Mouse (Mus musculus) heart, embryonic 12.5 days (tissue): ENCODE measurements around the gene Gm45837. TPM values are rescaled to one million over a fixed set of nuclear protein-coding genes. Genes with fewer than 3 reads are reported as not detected.
A peak's percentile ranks its signal among the peaks of the same experiment; 100 is the strongest.

Experiments used
- ATAC-seq: fragments of 200-750 bp; cut with Nextera tagmentation; 2 replicates; pipeline ENCODE4 v1.8.0; 2017; ENCODE audit warnings: moderate TSS enrichment, moderate library complexity; ENCODE audit not compliant: insufficient number of reproducible peaks, low FRiP score
- H3K27ac ChIP-seq: fragments of 300-500 bp; sonication (generic); 2 replicates; pipeline ENCODE4 v1.5.1; 2016; ENCODE audit warnings: mild to moderate bottlenecking, moderate library complexity; ENCODE audit not compliant: poor library complexity, severe bottlenecking
- H3K27me3 ChIP-seq: fragments of 300-500 bp; sonication (generic); replicated peaks from 2 replicates; pipeline ENCODE4 v1.6.1; 2016; ENCODE audit warnings: mild to moderate bottlenecking, moderate library complexity
- H3K36me3 ChIP-seq: fragments of 300-500 bp; sonication (generic); 2 replicates; pipeline ENCODE4 v1.6.1; 2016; ENCODE audit warnings: mild to moderate bottlenecking, moderate library complexity
- H3K4me1 ChIP-seq: fragments of 300-500 bp; sonication (generic); replicated peaks from 2 replicates; pipeline ENCODE4 v1.6.1; 2016; ENCODE audit warnings: mild to moderate bottlenecking
- H3K4me2 ChIP-seq: fragments of 300-500 bp; sonication (generic); 2 replicates; pipeline ENCODE4 v1.6.1; 2016; ENCODE audit warnings: mild to moderate bottlenecking, moderate library complexity
- H3K4me3 ChIP-seq: fragments of 300-500 bp; sonication (generic); 2 replicates; pipeline ENCODE4 v1.5.1; 2016; ENCODE audit warnings: mild to moderate bottlenecking
- H3K9ac ChIP-seq: fragments of 300-500 bp; sonication (generic); 2 replicates; pipeline ENCODE4 v1.6.1; 2016; ENCODE audit warnings: mild to moderate bottlenecking, moderate library complexity
- H3K9me3 ChIP-seq: fragments of 300-500 bp; sonication (generic); replicated peaks from 2 replicates; pipeline ENCODE4 v1.6.1; 2016; ENCODE audit warnings: mild to moderate bottlenecking, moderate library complexity
- WGBS: fragments of 180-500 bp; shearing (Covaris S2); methylation state at CpG from one replicate; pipeline ENCODE4 v1.1.7; 2016; 5-methylcytosine and 5-hydroxymethylcytosine counted together
- polyA plus RNA-seq: library from polyadenylated mRNA; unstranded; fragments of >200 nt; fragmentation: Nextera tagmentation; extraction: Ambion mirVana; gene quantifications from 2 replicates; pipeline ENCODE4 v1.2.1, GENCODE M21; 2016

Gm45837 gene
- polyA plus RNA-seq, 1 experiment from 2014 or later: 0.74 TPM

- ATAC-seq: no peak
- H3K9me3 ChIP-seq: no peaks in the 10 kb centered on the region
- H3K9ac ChIP-seq: no peak overlapping the region
- H3K4me1 ChIP-seq: peaks cover 15% of the 10 kb centered on the region
- H3K27ac ChIP-seq: no peak overlapping the region
- H3K4me2 ChIP-seq: no peak overlapping the region
- no peak overlapping the region for H3K4me3 ChIP-seq
- H3K36me3 ChIP-seq: no peaks in the 10 kb centered on the region
- WGBS: 75% methylated on average over 5 of the region's 5 CpGs
- H3K27me3 ChIP-seq: peaks cover 75% of the 10 kb centered on the region
Measured at GRCm38 (mm10) chr7:101457283-101457682, 46.6 kb downstream of the Gm45837 start.

DNA sequence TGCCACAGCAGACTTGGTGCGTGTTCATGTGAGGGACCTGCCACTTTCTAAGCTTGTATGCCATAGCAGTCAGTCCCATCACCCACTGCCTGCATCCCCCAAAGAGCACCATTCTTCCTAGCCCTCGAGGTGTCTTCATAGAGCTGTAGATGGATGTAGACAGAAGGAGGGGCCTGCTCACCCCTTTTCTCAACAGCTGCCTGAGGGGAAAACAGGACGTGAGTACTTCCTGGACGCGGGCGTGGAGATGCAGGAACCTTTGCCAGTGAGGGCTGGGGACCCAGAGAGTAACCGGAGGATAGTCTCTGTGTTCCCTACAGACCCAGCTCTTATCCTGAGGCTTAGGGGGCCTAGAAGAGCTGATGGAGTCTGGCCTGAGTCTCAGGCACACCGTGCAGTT lies 47.1 kb downstream of the Gm45837 start:
- no peak for ATAC-seq
- Histone ChIP-seq H3K4me2 (no peak overlapping the region), H3K9me3 (no peaks in the 10 kb centered on the region), H3K4me3 (no peak overlapping the region), H3K36me3 (no peaks in the 10 kb centered on the region), H3K4me1 (peaks cover 15% of the 10 kb centered on the region), H3K27me3 (peaks cover 71% of the 10 kb centered on the region), H3K27ac (no peak overlapping the region), H3K9ac (no peak overlapping the region)
- 45% methylated on average over 8 of the region's 8 CpGs for WGBS

DNA sequence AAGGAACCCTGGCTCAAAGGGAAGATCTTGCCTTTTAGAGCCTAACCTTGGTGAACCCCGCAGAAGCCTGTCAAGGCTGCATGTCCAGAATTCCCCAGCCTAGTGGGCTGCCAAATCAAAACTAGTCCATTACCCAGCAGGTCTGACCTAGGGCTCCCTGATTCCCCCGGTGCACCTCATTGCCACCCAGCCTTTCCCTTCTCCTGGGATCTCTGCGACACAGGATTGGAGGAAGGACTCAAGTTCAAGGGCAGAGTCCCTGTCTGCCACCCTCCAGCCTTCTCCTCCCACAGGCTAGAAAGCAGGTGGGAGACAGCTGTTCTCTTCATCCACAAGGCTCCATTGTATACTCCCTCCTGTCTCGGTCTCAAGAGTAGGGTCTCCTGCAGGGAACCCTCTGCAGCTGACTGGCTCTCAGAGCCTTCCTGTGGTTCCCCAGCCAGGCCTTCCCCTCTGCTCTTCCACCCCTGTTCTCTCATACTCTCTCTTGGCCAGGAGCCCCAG lies 47.6 kb downstream of the Gm45837 start:
- Histone ChIP-seq H3K4me2 (no peak overlapping the region), H3K36me3 (no peaks in the 10 kb centered on the region), H3K27me3 (peaks cover 66% of the 10 kb centered on the region), H3K4me1 (peaks cover 15% of the 10 kb centered on the region), H3K9me3 (no peaks in the 10 kb centered on the region), H3K4me3 (no peak overlapping the region), H3K9ac (no peak overlapping the region; the same call in 1 of the 2 replicates), H3K27ac (no peak overlapping the region)
- no peak for ATAC-seq
- 63% methylated on average over 4 of the region's 4 CpGs for WGBS

DNA sequence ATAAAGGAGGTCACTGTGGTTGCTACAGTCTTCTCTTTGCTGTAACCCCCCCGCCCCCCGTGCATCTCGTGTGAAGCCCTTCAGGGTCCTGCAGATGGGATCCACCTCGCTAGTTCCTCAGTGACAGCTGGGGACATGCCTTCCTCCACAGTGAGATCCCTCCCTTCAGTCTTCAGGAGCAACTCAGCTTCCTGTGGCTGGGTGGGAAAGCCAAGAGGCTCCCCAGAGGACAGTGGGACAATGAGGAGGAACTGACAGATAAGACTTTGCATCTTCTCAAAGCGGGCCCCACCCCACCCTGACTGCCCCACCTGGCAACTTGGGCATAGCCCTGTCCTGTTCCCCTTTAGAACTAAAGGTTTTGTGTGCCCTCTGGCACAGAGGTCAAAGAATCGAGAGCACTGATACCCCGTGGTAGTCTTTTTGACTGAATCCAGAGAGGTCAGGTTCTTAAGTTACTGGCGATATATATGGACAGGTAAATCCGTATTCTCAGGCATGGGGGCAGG lies 48.7 kb downstream of the Gm45837 start:
- no peak overlapping the region for H3K4me2 ChIP-seq
- ATAC-seq: no peak
- no peaks in the 10 kb centered on the region for H3K9me3 ChIP-seq
- H3K4me3 ChIP-seq: no peak overlapping the region
- H3K36me3 ChIP-seq: no peaks in the 10 kb centered on the region
- no peak overlapping the region for H3K27ac ChIP-seq
- peaks cover 56% of the 10 kb centered on the region for H3K27me3 ChIP-seq
- no peak overlapping the region for H3K9ac ChIP-seq
- WGBS: 74% methylated on average over 9 of the region's 9 CpGs
- H3K4me1 ChIP-seq: peaks cover 20% of the 10 kb centered on the region

DNA sequence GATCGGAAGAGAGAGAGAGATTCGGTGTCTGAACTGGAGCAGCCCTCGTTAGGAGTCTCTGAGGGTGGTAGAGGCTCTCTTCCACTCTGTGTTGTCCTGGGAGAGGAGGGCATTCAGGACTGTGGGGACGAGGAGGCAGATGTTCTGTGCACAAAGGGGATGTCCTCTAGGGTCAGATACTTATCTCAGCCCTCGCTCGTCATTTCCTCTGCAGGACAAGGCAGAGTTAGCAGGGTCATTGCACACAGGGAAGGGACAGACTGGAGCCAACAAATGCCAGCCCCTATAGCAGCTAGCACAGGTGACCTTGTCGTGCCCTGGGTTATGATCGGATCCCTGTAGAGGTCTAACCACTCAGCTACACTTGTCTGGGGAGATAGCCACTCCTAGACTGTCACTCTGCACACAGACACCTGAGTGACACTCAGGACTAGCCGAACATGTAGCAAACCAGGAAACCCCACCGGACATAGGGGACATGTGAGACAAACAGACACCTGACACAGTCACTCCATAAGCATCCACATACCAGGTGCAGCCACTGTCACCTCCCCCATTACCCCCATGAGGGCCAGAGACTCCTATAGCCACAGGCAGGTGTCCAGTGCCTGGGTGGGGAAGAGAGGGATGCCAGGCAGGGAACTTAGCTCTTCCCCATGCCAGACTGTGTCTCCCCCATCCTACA lies 49.4 kb downstream of the Gm45837 start:
- Histone ChIP-seq H3K27me3 (peaks cover 49% of the 10 kb centered on the region), H3K36me3 (no peaks in the 10 kb centered on the region), H3K9me3 (no peaks in the 10 kb centered on the region), H3K4me3 (no peak overlapping the region), H3K9ac (no peak overlapping the region), H3K27ac (no peak overlapping the region), H3K4me2 (no peak overlapping the region), H3K4me1 (peaks cover 25% of the 10 kb centered on the region)
- no peak for ATAC-seq
- WGBS: 43% methylated on average over 10 of the region's 10 CpGs

DNA sequence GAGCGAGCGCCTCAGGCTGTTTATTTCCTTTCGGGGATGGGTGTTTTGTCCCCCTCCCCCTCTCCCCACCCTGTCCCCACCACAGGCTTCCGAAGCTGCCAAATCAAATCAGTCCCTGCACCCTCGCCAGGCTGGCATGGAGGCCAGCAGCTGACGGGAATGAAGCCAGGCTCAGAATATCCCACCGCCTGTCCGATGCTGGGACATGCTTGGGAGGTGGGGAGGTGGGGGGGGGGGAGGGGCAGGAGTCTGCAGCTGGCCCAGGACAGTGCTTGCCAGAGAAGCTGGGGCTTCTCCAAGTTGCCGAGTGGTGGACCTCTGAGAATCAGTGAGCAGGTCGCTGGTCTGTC lies 49.9 kb downstream of the Gm45837 start:
- Histone ChIP-seq H3K27ac (no peak overlapping the region), H3K9ac (no peak overlapping the region)
- 40% methylated on average over 10 of the region's 10 CpGs for WGBS

DNA sequence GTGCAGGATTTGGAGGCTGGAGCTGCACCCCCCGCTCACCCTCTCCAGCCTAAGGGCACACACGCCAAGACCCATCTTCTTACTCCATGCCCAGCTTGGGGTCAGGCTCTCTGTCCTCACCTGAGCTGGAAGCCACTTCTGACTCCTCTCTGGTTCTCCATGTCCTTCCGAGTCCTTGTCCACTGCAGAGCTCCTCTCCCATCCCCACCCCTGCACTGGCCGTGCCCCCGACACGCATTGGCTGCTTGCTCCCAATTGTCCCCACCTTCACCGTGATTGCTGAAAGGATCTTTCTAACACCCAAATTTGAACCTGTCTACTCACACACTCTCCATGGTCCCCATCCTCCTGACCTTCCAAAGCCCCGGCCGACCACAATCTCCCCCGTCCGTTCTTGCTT lies 50.9 kb downstream of the Gm45837 start:
- no peaks in the 10 kb centered on the region for H3K9me3 ChIP-seq
- H3K4me2 ChIP-seq: no peak overlapping the region
- H3K4me1 ChIP-seq: peaks cover 40% of the 10 kb centered on the region
- no peaks in the 10 kb centered on the region for H3K36me3 ChIP-seq
- 65% methylated on average over 11 of the region's 11 CpGs for WGBS
- no peak overlapping the region for H3K27ac ChIP-seq
- peaks cover 35% of the 10 kb centered on the region for H3K27me3 ChIP-seq
- H3K4me3 ChIP-seq: no peak overlapping the region
- ATAC-seq: no peak
- no peak overlapping the region for H3K9ac ChIP-seq

More for the DNA sequence above, 49.9 kb downstream of the Gm45837 start:
- Histone ChIP-seq H3K27me3 (peaks cover 44% of the 10 kb centered on the region), H3K9me3 (no peaks in the 10 kb centered on the region), H3K4me2 (no peak overlapping the region), H3K4me3 (no peak overlapping the region), H3K4me1 (peaks cover 30% of the 10 kb centered on the region), H3K36me3 (no peaks in the 10 kb centered on the region)
- ATAC-seq: no peak

- Histone ChIP-seq H3K9ac (no peak overlapping the region), H3K4me1 (peaks cover 47% of the 10 kb centered on the region), H3K36me3 (no peaks in the 10 kb centered on the region), H3K27ac (no peak overlapping the region), H3K27me3 (peaks cover 28% of the 10 kb centered on the region), H3K4me3 (no peak overlapping the region), H3K9me3 (no peaks in the 10 kb centered on the region), H3K4me2 (no peak overlapping the region)
- 76% methylated on average over 14 of the region's 14 CpGs for WGBS
- ATAC-seq: no peak
Measured at GRCm38 (mm10) chr7:101462327-101463068, 51.8 kb downstream of the Gm45837 start.

GRCm38 (mm10) chr7:101463665-101464271 lies 53.1 kb downstream of the Gm45837 start:
- H3K9me3 ChIP-seq: no peaks in the 10 kb centered on the region
- H3K9ac ChIP-seq: no peak overlapping the region
- H3K4me3 ChIP-seq: no peak overlapping the region
- 55% methylated on average over 11 of the region's 11 CpGs for WGBS
- H3K4me2 ChIP-seq: no peak overlapping the region
- H3K36me3 ChIP-seq: no peaks in the 10 kb centered on the region
- ATAC-seq: no peak
- peaks cover 19% of the 10 kb centered on the region; the same call in 1 of the 2 replicates for H3K27me3 ChIP-seq
- H3K4me1 ChIP-seq: peaks cover 44% of the 10 kb centered on the region
- no peak overlapping the region for H3K27ac ChIP-seq

DNA sequence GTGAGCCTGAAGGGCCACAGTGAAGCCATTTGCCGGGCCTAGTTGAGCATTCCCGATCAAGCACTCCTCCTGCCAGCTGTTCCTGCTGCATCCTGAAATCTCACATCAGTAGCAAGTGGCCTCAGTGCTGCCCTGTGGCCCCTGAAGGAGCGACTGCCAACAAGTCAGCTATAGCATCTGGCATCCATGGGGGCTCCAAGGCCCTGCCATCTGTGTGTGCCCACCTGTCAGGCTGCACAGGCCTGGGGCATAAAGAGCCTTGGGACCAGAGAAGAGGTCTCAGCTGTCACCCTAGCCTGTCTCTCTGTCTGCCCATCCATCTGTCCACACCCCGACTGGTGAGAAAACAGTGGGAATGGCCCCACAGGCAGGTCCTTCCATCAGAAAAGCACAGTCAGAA lies 54.2 kb downstream of the Gm45837 start:
- Histone ChIP-seq H3K36me3 (no peaks in the 10 kb centered on the region), H3K4me1 (peaks cover 47% of the 10 kb centered on the region), H3K9me3 (no peaks in the 10 kb centered on the region), H3K27ac (no peak overlapping the region), H3K4me3 (no peak overlapping the region), H3K9ac (no peak overlapping the region), H3K27me3 (0 out of 2 replicates have a peak, but pooled peaks cover 12% of the 10 kb centered on the region), H3K4me2 (no peak overlapping the region; the same call in 1 of the 2 replicates)
- 36% methylated on average over 4 of the region's 4 CpGs for WGBS
- ATAC-seq: no peak

DNA sequence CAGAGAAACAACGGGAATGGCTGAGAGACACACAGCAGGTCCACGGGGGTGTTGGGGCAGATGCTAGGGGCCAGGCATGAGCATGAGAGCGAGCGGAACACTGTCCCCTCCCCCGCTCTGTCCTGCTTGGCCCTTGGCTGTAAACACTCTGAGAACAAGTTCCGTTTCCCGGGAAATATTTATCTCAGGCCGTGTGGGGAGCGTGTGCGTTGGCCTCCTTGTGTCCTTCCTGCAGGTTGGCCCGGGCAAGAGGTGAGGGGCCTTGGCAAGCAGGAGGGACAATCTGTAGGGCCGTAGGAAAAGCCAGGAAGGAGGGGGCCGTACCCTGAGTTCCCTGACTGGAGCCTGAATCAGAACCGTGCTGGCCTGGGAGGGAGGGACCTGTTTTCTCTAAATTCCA lies 54.7 kb downstream of the Gm45837 start:
- Histone ChIP-seq H3K4me2 (no peak overlapping the region; the same call in 1 of the 2 replicates), H3K9me3 (no peaks in the 10 kb centered on the region), H3K27ac (peak overlapping the region; percentile 41; the same call in 1 of the 2 replicates), H3K9ac (no peak overlapping the region), H3K4me1 (peaks cover 42% of the 10 kb centered on the region), H3K27me3 (0 out of 2 replicates have a peak, but pooled peaks cover 12% of the 10 kb centered on the region), H3K36me3 (no peaks in the 10 kb centered on the region), H3K4me3 (no peak overlapping the region)
- peak; percentile 68 for ATAC-seq
- 13% methylated on average over 14 of the region's 14 CpGs for WGBS
